Mouse (Mus musculus): ENCODE measurements around the gene Sec14l1. TPM values are rescaled to one million over a fixed set of nuclear protein-coding genes. Genes with fewer than 3 reads are reported as not detected.
A peak's percentile ranks its signal among the peaks of the same experiment; 100 is the strongest.

The Sec14l1 gene
- polyA plus RNA-seq, 1 experiment from 2014 or later = 87.6 TPM

- no peaks in the 10 kb centered on the region for H3K9me3 ChIP-seq (replicated peaks; ENCODE audit: low read length)
- H3K36me3 ChIP-seq (ENCODE audit: insufficient read depth, low read length) = peaks cover 7% of the 10 kb centered on the region; the same call in 1 of the 2 replicates
- H3K9ac ChIP-seq (ENCODE audit: low read depth, low read length) = no peak overlapping the region
- H3K27ac ChIP-seq = 0 out of 2 replicates have a peak overlapping the region, but pooled peaks have one; percentile 19
- WGBS = 81% methylated on average over 17 of the region's 17 CpGs
- no peak overlapping the region for H3K4me3 ChIP-seq (replicated peaks; ENCODE audit: low read depth, low read length)
- TF ChIP-seq CTCF (IDR thresholded peaks at IDR 0.05; ENCODE audit: low read depth) = no peak
- ATAC-seq (replicated peaks; ENCODE audit: low FRiP score, low read depth) = no peak
- no peaks in the 10 kb centered on the region for H3K27me3 ChIP-seq (ENCODE audit: insufficient read depth, low read length)
- peaks cover 36% of the 10 kb centered on the region for H3K4me1 ChIP-seq (replicated peaks; ENCODE audit: insufficient read depth, low read length)
- no peak overlapping the region for H3K4me2 ChIP-seq (ENCODE audit: low read length)
- no peak for DNase-seq (ENCODE audit: low spot score)
These were observed 8.6 kb downstream of the Sec14l1 start for GRCm38 (mm10) chr11:117123418-117124085.

DNA sequence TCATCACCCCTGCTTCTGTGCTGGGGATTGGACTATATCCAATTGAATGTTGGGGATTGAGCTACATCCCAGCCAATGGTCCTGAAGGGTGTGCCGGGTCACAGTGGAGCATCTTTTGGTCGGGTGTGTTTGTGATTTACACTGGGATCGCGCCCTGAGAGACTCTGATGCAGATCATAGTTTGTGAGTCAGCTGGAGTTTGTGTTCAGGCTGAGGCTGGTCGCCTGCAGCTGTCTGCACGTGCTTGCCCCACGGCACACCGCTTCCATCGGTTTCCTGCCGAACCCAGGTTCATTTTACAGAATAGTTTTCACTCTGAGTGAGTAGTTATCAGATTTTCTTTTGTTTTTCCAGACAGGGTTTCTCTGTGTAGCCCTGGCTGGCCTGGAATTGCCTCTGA is 9.6 kb downstream of the Sec14l1 start:
- WGBS = 25% methylated on average over 10 of the region's 10 CpGs
- peaks cover 34% of the 10 kb centered on the region for H3K4me1 ChIP-seq (replicated peaks; ENCODE audit: insufficient read depth, low read length)

GRCm38 (mm10) chr11:117127250-117127837 is 12.4 kb downstream of the Sec14l1 start:
- WGBS = 43% methylated on average over 13 of the region's 13 CpGs
- no peak for TF ChIP-seq CTCF (IDR thresholded peaks at IDR 0.05; ENCODE audit: low read depth)
- DNase-seq (ENCODE audit: low spot score) (no peak), ATAC-seq (replicated peaks; ENCODE audit: low FRiP score, low read depth) (no peak)
- H3K4me2 ChIP-seq (ENCODE audit: low read length) = no peak overlapping the region
- H3K27me3 ChIP-seq (ENCODE audit: insufficient read depth, low read length) = no peaks in the 10 kb centered on the region
- 0 out of 2 replicates have a peak overlapping the region, but pooled peaks have one; percentile 33 for H3K9ac ChIP-seq (ENCODE audit: low read depth, low read length)
- H3K9me3 ChIP-seq (replicated peaks; ENCODE audit: low read length) = no peaks in the 10 kb centered on the region
- peak overlapping the region; percentile 32 for H3K27ac ChIP-seq
- H3K4me3 ChIP-seq (replicated peaks; ENCODE audit: low read depth, low read length) = no peak overlapping the region
- H3K36me3 ChIP-seq (ENCODE audit: insufficient read depth, low read length) = peaks cover 9% of the 10 kb centered on the region; the same call in 1 of the 2 replicates
- H3K4me1 ChIP-seq (replicated peaks; ENCODE audit: insufficient read depth, low read length) = peaks cover 19% of the 10 kb centered on the region

More for the DNA sequence above, 9.6 kb downstream of the Sec14l1 start:
- ATAC-seq (replicated peaks; ENCODE audit: low FRiP score, low read depth) (no peak), DNase-seq (ENCODE audit: low spot score) (no peak)
- H3K4me2 ChIP-seq (ENCODE audit: low read length) = no peak overlapping the region
- no peaks in the 10 kb centered on the region for H3K9me3 ChIP-seq (replicated peaks; ENCODE audit: low read length)
- no peak overlapping the region for H3K27ac ChIP-seq
- no peaks in the 10 kb centered on the region for H3K27me3 ChIP-seq (ENCODE audit: insufficient read depth, low read length)
- TF ChIP-seq CTCF (IDR thresholded peaks at IDR 0.05; ENCODE audit: low read depth) = no peak
- no peak overlapping the region for H3K9ac ChIP-seq (ENCODE audit: low read depth, low read length)
- H3K36me3 ChIP-seq (ENCODE audit: insufficient read depth, low read length) = peaks cover 9% of the 10 kb centered on the region; the same call in 1 of the 2 replicates
- H3K4me3 ChIP-seq (replicated peaks; ENCODE audit: low read depth, low read length) = no peak overlapping the region

- no peaks in the 10 kb centered on the region for H3K27me3 ChIP-seq (ENCODE audit: insufficient read depth, low read length)
- TF ChIP-seq CTCF (IDR thresholded peaks at IDR 0.05; ENCODE audit: low read depth) = no peak
- DNase-seq (ENCODE audit: low spot score) (no peak), ATAC-seq (replicated peaks; ENCODE audit: low FRiP score, low read depth) (no peak)
- H3K9me3 ChIP-seq (replicated peaks; ENCODE audit: low read length) = no peaks in the 10 kb centered on the region
- H3K36me3 ChIP-seq (ENCODE audit: insufficient read depth, low read length) = peaks cover 9% of the 10 kb centered on the region; the same call in 1 of the 2 replicates
- no peak overlapping the region for H3K4me3 ChIP-seq (replicated peaks; ENCODE audit: low read depth, low read length)
- WGBS = 26% methylated on average over 12 of the region's 12 CpGs
- H3K9ac ChIP-seq (ENCODE audit: low read depth, low read length) = 0 out of 2 replicates have a peak overlapping the region, but pooled peaks have one; percentile 33
- H3K27ac ChIP-seq = peak overlapping the region; percentile 38; the same call in 1 of the 2 replicates
- H3K4me1 ChIP-seq (replicated peaks; ENCODE audit: insufficient read depth, low read length) = peaks cover 19% of the 10 kb centered on the region
- no peak overlapping the region for H3K4me2 ChIP-seq (ENCODE audit: low read length)
These were observed 13.1 kb downstream of the Sec14l1 start for GRCm38 (mm10) chr11:117127931-117128548.

DNA sequence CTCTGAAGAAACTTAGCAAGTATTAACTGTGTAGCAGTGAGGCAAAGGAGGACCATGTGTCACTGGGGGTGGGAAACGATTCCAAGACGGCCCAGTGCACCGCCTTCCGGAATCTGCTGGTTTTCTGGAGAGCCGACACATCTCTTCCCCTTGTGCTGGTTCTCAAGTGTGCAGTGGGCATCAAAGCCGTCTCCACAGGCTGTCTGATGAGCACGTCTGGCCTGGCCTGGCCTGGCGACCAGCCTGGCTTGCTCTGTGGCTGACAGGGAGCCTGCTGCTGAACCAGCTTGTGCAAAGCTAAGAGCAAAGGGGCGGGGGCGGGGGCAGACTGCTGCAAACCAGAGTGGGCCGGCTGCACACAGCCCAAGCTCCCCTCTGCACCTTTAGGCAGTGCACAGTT is 14.5 kb downstream of the Sec14l1 start:
- peak overlapping the region; percentile 11; the same call in 1 of the 2 replicates for H3K27ac ChIP-seq
- ATAC-seq (replicated peaks; ENCODE audit: low FRiP score, low read depth) = no peak; the same call in 1 of the 2 replicates

GRCm38 (mm10) chr11:117130068-117130467 is 15.1 kb downstream of the Sec14l1 start:
- TF ChIP-seq CTCF (IDR thresholded peaks at IDR 0.05; ENCODE audit: low read depth) = no peak

More for the DNA sequence above, 14.5 kb downstream of the Sec14l1 start:
- Histone ChIP-seq H3K4me1 (replicated peaks; ENCODE audit: insufficient read depth, low read length) (peaks cover 21% of the 10 kb centered on the region), H3K4me2 (ENCODE audit: low read length) (no peak overlapping the region), H3K9me3 (replicated peaks; ENCODE audit: low read length) (no peaks in the 10 kb centered on the region), H3K4me3 (replicated peaks; ENCODE audit: low read depth, low read length) (no peak overlapping the region), H3K9ac (ENCODE audit: low read depth, low read length) (no peak overlapping the region; the same call in 1 of the 2 replicates), H3K27me3 (ENCODE audit: insufficient read depth, low read length) (no peaks in the 10 kb centered on the region), H3K36me3 (ENCODE audit: insufficient read depth, low read length) (peaks cover 9% of the 10 kb centered on the region; the same call in 1 of the 2 replicates)
- TF ChIP-seq CTCF (IDR thresholded peaks at IDR 0.05; ENCODE audit: low read depth) = no peak
- DNase-seq (ENCODE audit: low spot score) = no peak
- WGBS = 56% methylated on average over 11 of the region's 11 CpGs

More at GRCm38 (mm10) chr11:117130068-117130467, 15.1 kb downstream of the Sec14l1 start:
- Histone ChIP-seq H3K27ac (peak overlapping the region; percentile 11), H3K4me3 (replicated peaks; ENCODE audit: low read depth, low read length) (no peak overlapping the region), H3K4me1 (replicated peaks; ENCODE audit: insufficient read depth, low read length) (peaks cover 26% of the 10 kb centered on the region), H3K9me3 (replicated peaks; ENCODE audit: low read length) (no peaks in the 10 kb centered on the region), H3K36me3 (ENCODE audit: insufficient read depth, low read length) (peaks cover 9% of the 10 kb centered on the region; the same call in 1 of the 2 replicates), H3K9ac (ENCODE audit: low read depth, low read length) (no peak overlapping the region), H3K27me3 (ENCODE audit: insufficient read depth, low read length) (no peaks in the 10 kb centered on the region), H3K4me2 (ENCODE audit: low read length) (no peak overlapping the region)
- DNase-seq (ENCODE audit: low spot score) = no peak
- 73% methylated on average over 8 of the region's 8 CpGs for WGBS
- ATAC-seq (replicated peaks; ENCODE audit: low FRiP score, low read depth) = no peak

Measured in kidney, postnatal 0 days (tissue).